Mouse (Mus musculus): ENCODE measurements around the gene Tmem164.

- no peak for TF ChIP-seq CTCF (IDR thresholded peaks at IDR 0.05; ENCODE audit: control insufficient read depth, insufficient read depth, low read length)
- TF ChIP-seq POLR2A (IDR thresholded peaks at IDR 0.05; ENCODE audit: borderline replicate concordance, control insufficient read depth, low read depth, low read length): no peak
Measured at GRCm38 (mm10) chrX:142680391-142681055, 683 bp upstream of the Tmem164 start.

All from bone marrow, adult 2 months (tissue).